Mouse (Mus musculus) lung, adult 2 months (tissue): Measurements from ENCODE around the gene Denr. TPM values are rescaled to one million over a fixed set of nuclear protein-coding genes. Genes with fewer than 3 reads are reported as not detected.

Source experiments
- DNase-seq: peaks from one replicate; pipeline ENCODE4 v3.0.0; 2022
- H3K4me1 ChIP-seq: fragments of 200-500 bp; 2 replicates; pipeline ENCODE4 v1.6.1; 2011; ENCODE audit warnings: low read length; ENCODE audit not compliant: control insufficient read depth, insufficient read depth
- H3K4me3 ChIP-seq: fragments of 200-500 bp; replicated peaks from 2 replicates; pipeline ENCODE3; 2011; ENCODE audit warnings: low read depth, mild to moderate bottlenecking, control low read depth, low read length; ENCODE audit errors: extremely low read depth
- CTCF ChIP-seq: fragments of 200-500 bp; IDR thresholded peaks from 2 replicates; pipeline ENCODE4 v1.5.1; 2011; ENCODE audit warnings: mild to moderate bottlenecking, low read length, control low read depth; ENCODE audit not compliant: insufficient read depth
- POLR2A ChIP-seq: fragments of 200-500 bp; IDR thresholded peaks from 2 replicates; pipeline ENCODE4 v1.6.1; 2011; ENCODE audit warnings: low read depth, mild to moderate bottlenecking, control low read depth, low read length, borderline replicate concordance; ENCODE audit errors: extremely low read depth
- WGBS: fragments of 180-500 bp; shearing (Covaris S2); methylation state at CpG from one replicate; pipeline ENCODE4 v1.1.7; 2018; 5-methylcytosine and 5-hydroxymethylcytosine counted together
- polyA plus RNA-seq: library from polyadenylated mRNA; depleted of rRNA; stranded (reverse); fragments of >200 nt; gene quantifications from 2 replicates; pipeline ENCODE4 v1.2.3, GENCODE M21; 2012

Gene Denr
- polyA plus RNA-seq, 1 experiment, result 20.3 TPM

DNA sequence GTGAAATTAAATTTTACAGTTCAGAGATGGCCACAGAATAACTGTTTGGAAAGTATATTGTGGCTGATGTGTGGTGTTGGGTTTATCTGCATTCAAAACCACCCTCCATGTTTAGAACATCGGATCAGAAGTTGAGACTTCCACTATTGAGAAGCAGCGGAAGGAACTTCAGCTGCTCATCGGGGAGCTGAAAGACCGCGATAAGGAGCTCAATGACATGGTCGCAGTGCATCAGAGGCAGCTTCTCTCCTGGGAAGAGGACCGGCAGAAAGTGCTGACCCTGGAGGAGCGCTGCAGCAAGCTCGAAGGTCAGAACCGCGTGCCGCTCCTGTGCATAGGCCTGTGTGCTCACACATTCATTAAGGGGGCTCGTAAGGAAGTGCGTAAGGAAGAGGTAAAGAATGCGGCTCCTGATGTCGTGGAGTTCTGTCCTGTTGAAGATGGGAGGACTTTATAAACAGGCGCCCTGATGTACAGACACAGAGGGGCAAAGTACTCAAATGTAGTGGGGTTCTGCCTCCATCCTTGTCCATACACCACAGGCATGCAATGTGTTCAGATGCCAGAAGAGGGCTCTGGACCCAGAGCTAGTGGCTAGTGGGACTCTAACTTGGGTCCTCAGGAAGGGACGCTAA lies 27.1 kb downstream of the Denr start:
- Histone ChIP-seq H3K4me3 (no peak overlapping the region), H3K4me1 (no peaks in the 10 kb centered on the region)
- TF ChIP-seq POLR2A (no peak), CTCF (peak; percentile 35; the same call in 1 of the 2 replicates)
- no peak for DNase-seq
- 48% methylated on average over 18 of the region's 18 CpGs for WGBS

DNA sequence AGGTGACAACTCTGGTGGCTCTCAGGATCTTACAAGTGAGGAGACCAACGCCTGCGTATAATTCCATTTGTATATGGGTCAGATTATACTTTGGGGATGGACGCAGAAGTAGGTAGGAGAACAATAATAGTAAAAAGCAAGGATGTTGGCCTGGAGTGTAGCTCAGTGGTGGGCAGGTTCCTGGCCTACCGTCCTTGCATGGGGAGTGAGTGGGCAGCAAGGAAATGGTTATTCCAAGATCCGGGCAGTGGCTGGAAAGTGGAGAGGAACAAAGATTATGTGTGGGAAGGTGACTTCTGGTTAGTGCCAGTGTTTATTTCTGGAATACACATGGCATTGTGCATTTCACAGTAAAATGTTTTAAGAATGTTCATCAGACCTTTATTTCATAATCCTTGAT lies 29.0 kb downstream of the Denr start:
- 86% methylated on average over 5 of the region's 5 CpGs for whole genome bisulfite sequencing
- no peak for DNase-seq
- H3K4me1 ChIP-seq, result no peaks in the 10 kb centered on the region
- H3K4me3 ChIP-seq, result no peak overlapping the region
- no peak for TF ChIP-seq CTCF
- TF ChIP-seq POLR2A, result no peak

DNA sequence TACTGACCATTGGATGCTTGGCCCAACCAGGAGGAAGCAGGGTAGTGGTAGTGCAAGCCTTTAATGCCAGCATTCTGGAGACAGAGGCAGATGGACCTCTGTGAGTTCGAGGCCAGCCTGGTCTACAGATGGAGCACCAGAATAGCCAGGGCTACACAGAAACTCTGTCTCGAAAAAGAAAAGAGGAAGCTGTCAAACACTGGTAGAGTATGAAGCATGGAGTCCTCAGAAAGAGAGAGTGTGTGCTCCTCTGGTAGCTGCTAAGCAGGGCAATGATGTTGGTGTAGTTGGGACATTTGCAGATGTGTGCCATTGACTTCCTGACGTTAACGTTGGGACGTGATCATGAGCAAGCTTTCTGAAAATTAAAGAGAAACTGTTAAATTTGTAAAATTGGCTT lies 31.5 kb downstream of the Denr start:
- whole genome bisulfite sequencing, result 76% methylated on average over 5 of the region's 5 CpGs
- Histone ChIP-seq H3K4me1 (no peaks in the 10 kb centered on the region), H3K4me3 (no peak overlapping the region)
- no peak for TF ChIP-seq CTCF
- no peak for TF ChIP-seq POLR2A
- no peak for DNase-seq

DNA sequence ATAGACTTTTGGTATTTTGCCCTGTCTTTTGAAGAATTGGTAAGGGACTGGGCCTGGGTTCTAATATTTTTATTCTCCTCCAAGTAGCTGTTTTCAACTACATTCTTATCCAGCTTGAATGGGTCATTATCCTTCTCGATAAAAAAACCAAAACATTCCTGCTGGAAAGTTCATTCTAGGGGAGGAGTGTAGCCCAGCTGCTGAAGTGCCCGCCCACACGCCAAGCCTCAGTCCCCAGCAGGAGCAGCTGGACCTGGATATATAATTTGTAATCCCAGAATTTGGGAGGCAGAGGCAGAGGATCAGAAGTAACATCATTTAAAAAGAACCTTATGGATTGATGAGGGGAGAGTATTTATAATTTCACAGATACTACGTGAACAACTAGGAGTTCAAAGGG lies 39.6 kb downstream of the Denr start:
- H3K4me3 ChIP-seq, result no peak overlapping the region
- WGBS, result 68% methylated on average over 4 of the region's 4 CpGs
- H3K4me1 ChIP-seq, result no peaks in the 10 kb centered on the region
- DNase-seq, result no peak
- TF ChIP-seq POLR2A (no peak), CTCF (no peak)

DNA sequence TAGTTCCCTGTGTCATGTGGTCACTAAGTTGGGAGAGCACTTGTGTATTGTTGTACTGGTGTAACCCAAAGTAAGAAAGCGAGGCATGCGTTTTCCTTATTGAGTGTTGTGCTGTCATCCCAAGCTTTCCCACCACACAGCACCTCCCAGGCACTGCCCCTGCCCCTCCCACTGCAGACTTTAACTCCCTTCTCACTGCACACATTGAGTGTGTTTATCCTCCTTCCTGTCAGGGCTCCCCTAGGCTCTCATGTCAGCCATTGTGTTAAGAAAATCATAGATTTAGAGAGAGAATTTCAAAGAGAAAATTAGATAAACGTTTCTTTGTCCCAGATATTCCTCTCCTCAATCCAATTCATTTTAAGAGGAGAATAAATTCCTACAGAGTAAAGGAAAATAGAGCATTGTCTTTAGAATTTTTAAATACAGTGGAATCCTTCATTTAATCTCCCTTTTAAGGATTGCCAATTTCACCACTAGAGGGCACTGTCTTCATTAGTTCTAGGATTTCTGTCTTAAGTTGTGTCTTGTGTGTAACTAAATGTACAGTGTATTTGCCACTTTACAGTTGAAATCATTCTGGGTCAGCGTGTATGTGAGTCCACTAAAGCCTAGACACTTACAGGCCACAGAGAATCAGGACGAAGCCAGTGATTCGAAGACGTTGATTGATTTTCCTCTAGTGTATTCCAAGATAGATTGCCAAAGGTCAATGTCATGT lies 40.2 kb downstream of the Denr start:
- peak; percentile 23 for DNase-seq
- WGBS, result 43% methylated on average over 7 of the region's 7 CpGs
- no peak overlapping the region for H3K4me3 ChIP-seq
- TF ChIP-seq POLR2A, result no peak
- TF ChIP-seq CTCF, result peak; percentile 52; the same call in 1 of the 2 replicates
- no peaks in the 10 kb centered on the region for H3K4me1 ChIP-seq

DNA sequence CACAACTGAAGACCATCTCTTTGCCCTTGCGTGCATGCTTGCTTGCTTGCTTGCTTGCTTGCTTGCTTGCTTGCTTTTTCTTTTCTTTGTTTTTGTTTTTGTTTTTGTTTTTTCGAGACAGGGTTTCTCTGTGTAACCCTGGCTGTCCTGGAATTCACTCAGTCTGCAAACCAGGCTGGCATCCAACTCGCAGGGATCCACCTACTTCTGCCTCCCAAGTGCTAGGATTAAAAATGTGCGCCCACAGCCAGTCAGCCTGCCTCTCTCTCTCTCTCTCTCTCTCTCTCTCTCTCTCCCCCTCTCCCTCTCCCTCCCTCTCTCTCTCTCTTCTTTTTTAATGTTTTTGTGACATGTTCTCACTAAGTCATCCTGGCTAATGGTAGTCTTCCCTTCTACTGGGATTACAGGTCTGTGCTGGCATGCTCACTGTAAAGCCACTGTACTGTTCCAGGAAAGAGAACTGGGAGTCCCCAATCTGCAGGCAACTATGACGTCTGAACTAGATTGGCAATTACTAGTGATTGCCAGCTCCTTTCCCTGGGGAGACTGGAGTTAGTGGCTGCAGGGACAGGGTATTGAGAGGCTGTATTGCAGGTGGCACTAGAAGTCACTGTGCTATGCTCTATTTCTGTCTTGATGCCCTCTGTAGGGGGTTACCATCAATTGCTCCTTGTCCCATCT lies 45.5 kb downstream of the Denr start:
- no peaks in the 10 kb centered on the region for H3K4me1 ChIP-seq
- H3K4me3 ChIP-seq, result no peak overlapping the region
- 66% methylated on average over 5 of the region's 5 CpGs for WGBS
- TF ChIP-seq CTCF (no peak), POLR2A (no peak)
- DNase-seq, result no peak

DNA sequence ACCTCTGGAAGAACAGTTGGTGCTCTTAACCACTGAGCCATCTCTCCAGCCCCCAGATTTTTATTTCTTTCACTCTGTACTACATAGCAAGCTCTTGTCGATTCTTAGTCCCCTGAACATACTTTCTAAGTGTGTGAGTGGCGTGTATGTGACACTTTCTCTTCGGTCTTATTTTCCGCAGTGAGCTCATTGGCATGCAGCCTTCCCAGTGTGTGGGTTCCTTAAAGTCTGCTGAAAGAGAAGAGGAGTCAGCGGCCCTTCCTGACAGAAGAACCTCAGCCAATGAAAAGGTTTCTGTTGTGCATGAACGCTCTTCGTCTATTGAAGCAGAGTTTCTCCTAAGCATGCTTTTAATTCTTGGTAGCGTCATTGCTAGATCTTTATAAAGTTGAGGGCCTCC lies 50.2 kb downstream of the Denr start:
- TF ChIP-seq CTCF (no peak), POLR2A (no peak)
- no peak for DNase-seq
- no peaks in the 10 kb centered on the region for H3K4me1 ChIP-seq
- H3K4me3 ChIP-seq, result no peak overlapping the region
- 93% methylated on average over 8 of the region's 8 CpGs for WGBS

DNA sequence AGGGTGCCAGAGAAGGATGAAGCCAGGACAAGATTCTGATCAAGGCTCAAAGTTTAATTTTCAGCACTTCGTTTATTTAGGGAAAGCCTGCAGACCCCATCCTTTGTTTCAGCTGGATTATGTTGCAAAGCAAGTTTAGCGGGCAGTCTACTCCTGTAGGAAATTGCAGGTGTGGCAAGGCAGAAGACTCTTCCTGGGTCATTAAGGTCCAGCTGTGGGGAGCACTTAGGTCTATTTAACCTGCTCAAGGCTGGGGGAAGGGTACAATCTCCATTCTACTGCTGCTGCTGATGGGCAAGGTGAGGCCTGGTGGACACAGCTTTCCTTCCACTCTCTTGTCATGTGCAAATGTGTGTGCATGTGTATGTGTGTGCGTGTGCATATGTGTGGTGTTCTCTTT lies 52.0 kb downstream of the Denr start:
- 78% methylated on average over 3 of the region's 3 CpGs for WGBS
- no peak for DNase-seq

DNA sequence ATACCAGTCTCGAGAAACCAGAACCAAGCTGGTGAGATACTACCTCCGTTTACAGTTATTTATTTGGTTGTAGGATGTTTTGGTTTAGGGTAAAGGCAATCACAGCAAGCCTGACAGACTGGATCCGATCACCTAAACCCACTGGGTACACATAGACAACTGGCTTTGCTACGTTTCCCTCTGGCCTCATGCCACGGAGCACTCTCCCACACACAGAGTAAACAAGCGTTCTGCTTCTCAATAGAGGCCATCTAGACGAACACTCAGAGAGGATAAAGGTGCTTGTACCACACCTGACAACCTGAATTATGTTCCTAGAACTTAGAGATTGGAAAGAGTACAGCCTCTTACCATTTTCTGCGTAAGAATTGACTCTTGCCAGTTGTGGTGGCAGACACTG lies 53.2 kb downstream of the Denr start:
- WGBS, result 46% methylated on average over 8 of the region's 8 CpGs
- peak; percentile 26 for DNase-seq
- TF ChIP-seq CTCF (no peak), POLR2A (no peak)
- Histone ChIP-seq H3K4me1 (no peaks in the 10 kb centered on the region), H3K4me3 (no peak overlapping the region)

More for the DNA sequence above, 52.0 kb downstream of the Denr start:
- Histone ChIP-seq H3K4me1 (no peaks in the 10 kb centered on the region), H3K4me3 (no peak overlapping the region)
- TF ChIP-seq CTCF (no peak), POLR2A (no peak)
